Mouse (Mus musculus) embryonic facial prominence, embryonic 11.5 days (tissue): ENCODE data around the gene 1110008L16Rik. TPM values are rescaled to one million over a fixed set of nuclear protein-coding genes. Genes with fewer than 3 reads are reported as not detected.

Source experiments
- ATAC-seq: fragments of 200-750 bp; cut with Nextera tagmentation; replicated peaks from 2 replicates; pipeline ENCODE4 v1.8.0; 2017; ENCODE audit warnings: low read depth; ENCODE audit not compliant: insufficient number of reproducible peaks, low FRiP score, low TSS enrichment
- DNase-seq: peaks from one replicate; pipeline ENCODE4 v3.0.0-alpha.2; 2015; ENCODE audit warnings: low spot score
- H3K27ac ChIP-seq: fragments of 300-500 bp; sonication (generic); replicated peaks from 2 replicates; pipeline ENCODE4 v1.5.1; 2014; ENCODE audit warnings: mild to moderate bottlenecking, low read depth, low read length, control low read depth
- H3K27me3 ChIP-seq: fragments of 300-500 bp; sonication (generic); 2 replicates; pipeline ENCODE4 v1.6.1; 2014; ENCODE audit warnings: mild to moderate bottlenecking, low read length, moderate library complexity, mixed read lengths; ENCODE audit not compliant: control insufficient read depth, insufficient read depth
- H3K36me3 ChIP-seq: fragments of 300-500 bp; sonication (generic); replicated peaks from 2 replicates; pipeline ENCODE4 v1.6.1; 2014; ENCODE audit warnings: low read depth, mild to moderate bottlenecking, low read length, moderate library complexity, mixed read lengths; ENCODE audit not compliant: control insufficient read depth, insufficient read depth
- H3K4me1 ChIP-seq: fragments of 300-500 bp; sonication (generic); 2 replicates; pipeline ENCODE4 v1.6.1; 2014; ENCODE audit warnings: low read length, mixed read lengths; ENCODE audit not compliant: control insufficient read depth, insufficient read depth
- H3K4me2 ChIP-seq: fragments of 300-500 bp; sonication (generic); 2 replicates; pipeline ENCODE4 v1.6.1; 2014; ENCODE audit warnings: low read depth, mild to moderate bottlenecking, control low read depth, low read length, moderate library complexity
- H3K4me3 ChIP-seq: fragments of 300-500 bp; sonication (generic); 2 replicates; pipeline ENCODE4 v1.5.1; 2014; ENCODE audit warnings: low read depth, low read length, control low read depth
- H3K9ac ChIP-seq: fragments of 300-500 bp; sonication (generic); replicated peaks from 2 replicates; pipeline ENCODE4 v1.6.1; 2014; ENCODE audit warnings: mild to moderate bottlenecking, control low read depth, low read length
- H3K9me3 ChIP-seq: fragments of 300-500 bp; sonication (generic); replicated peaks from 2 replicates; pipeline ENCODE4 v1.6.1; 2016; ENCODE audit warnings: mild to moderate bottlenecking, low read length, inconsistent platforms, mixed read lengths; ENCODE audit not compliant: control insufficient read depth
- WGBS: fragments of 180-500 bp; shearing (Covaris S2); extraction: QIAGEN DNeasy Blood & Tissue Kit; methylation state at CpG from one replicate; pipeline ENCODE4 v1.1.7; 2014; 5-methylcytosine and 5-hydroxymethylcytosine counted together
- polyA plus RNA-seq: library from polyadenylated mRNA; unstranded; fragments of >200 nt; fragmentation: Nextera tagmentation; extraction: Ambion mirVana; gene quantifications from 2 replicates; pipeline ENCODE4 v1.2.1, GENCODE M21; 2014

Gene 1110008L16Rik
- polyA plus RNA-seq, 1 experiment from 2014 or later, result 21.6 TPM

DNA sequence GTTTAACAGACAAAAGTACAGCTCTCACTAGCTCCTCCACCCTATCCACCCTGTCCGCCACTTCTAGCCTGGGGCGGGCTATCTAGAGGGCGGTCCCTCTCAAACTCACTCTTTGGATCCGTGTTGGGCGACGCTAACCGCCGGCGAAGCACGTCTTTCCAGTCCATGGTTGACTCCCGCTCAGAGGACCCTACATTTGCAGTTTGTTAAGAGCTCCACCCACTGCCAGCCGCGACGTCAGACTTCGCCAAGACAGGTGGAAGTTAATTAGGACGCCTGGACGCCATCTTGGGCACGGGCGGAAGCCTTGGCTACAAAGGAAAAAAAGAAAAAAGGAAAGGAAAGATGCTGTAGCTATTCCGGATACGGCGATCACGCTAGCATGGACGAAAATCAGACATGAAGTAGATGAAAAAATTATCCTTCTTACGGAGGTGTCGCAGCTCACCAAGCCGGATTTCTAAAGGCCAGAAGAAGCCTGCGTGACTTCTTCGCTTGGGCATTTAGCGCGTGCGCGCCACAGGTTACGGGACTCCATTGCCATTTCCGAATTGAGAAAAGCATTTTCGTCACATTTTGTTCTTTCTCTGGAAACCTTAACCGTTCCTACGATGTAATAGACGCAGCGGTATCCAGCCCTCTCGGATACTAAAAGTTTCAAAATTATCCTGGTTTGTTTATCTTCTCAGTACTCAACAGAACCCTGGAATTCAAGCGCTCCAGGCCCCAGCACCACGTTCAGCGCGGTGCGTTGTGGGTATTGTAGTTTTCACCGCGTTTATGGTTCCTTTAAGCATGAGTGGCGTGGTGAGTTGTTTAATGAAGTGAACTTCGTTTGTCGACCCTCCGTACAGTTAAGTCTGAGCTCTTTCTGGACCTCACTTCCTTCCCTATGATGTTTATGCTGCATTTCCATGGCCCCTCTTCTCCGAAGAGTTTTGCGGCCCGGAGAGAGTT, 3.4 kb downstream of the 1110008L16Rik start, which contains the start of gene Ppp2r3c:
Gene Ppp2r3c, minus strand, starts transcription at position 514 of the 957 bp plus-strand sequence.
- Histone ChIP-seq H3K36me3 (no peaks in the 10 kb centered on the region), H3K9ac (peak within 1 kb of the TSS; percentile 80), H3K4me3 (peak within 1 kb of the TSS; percentile 59), H3K27me3 (no peaks in the 10 kb centered on the region), H3K4me1 (no peaks in the 10 kb centered on the region), H3K4me2 (peak within 1 kb of the TSS; percentile 60), H3K27ac (peak within 1 kb of the TSS; percentile 57), H3K9me3 (no peaks in the 10 kb centered on the region)
- WGBS, result under 1% methylated on average over 55 of the region's 55 CpGs
- peak; percentile 95 for DNase-seq
- peak; percentile 91 for ATAC-seq

- 92% methylated on average over 4 of the region's 4 CpGs for WGBS
- no peak overlapping the region for H3K27ac ChIP-seq
- no peak overlapping the region for H3K9ac ChIP-seq
- H3K4me3 ChIP-seq, result no peak overlapping the region
- ATAC-seq (no peak), DNase-seq (no peak)
- H3K4me1 ChIP-seq, result no peaks in the 10 kb centered on the region
- no peak overlapping the region for H3K4me2 ChIP-seq
- no peaks in the 10 kb centered on the region for H3K9me3 ChIP-seq
- H3K36me3 ChIP-seq, result no peaks in the 10 kb centered on the region
- H3K27me3 ChIP-seq, result no peaks in the 10 kb centered on the region
Observed at GRCm38 (mm10) chr12:55306371-55306770, 7.0 kb downstream of the 1110008L16Rik start.

GRCm38 (mm10) chr12:55307566-55307965, 8.2 kb downstream of the 1110008L16Rik start:
- H3K4me1 ChIP-seq, result no peaks in the 10 kb centered on the region
- no peak overlapping the region for H3K4me3 ChIP-seq
- H3K4me2 ChIP-seq, result no peak overlapping the region
- 85% methylated on average over 6 of the region's 6 CpGs for WGBS
- no peak overlapping the region for H3K9ac ChIP-seq
- no peak overlapping the region for H3K27ac ChIP-seq
- H3K9me3 ChIP-seq, result no peaks in the 10 kb centered on the region
- H3K36me3 ChIP-seq, result no peaks in the 10 kb centered on the region
- DNase-seq, result no peak
- no peaks in the 10 kb centered on the region for H3K27me3 ChIP-seq
- ATAC-seq, result no peak

- H3K4me2 ChIP-seq, result no peak overlapping the region
- DNase-seq (no peak), ATAC-seq (no peak)
- no peaks in the 10 kb centered on the region for H3K27me3 ChIP-seq
- no peaks in the 10 kb centered on the region for H3K9me3 ChIP-seq
- H3K9ac ChIP-seq, result no peak overlapping the region
- WGBS, result 88% methylated on average over 9 of the region's 9 CpGs
- no peak overlapping the region for H3K27ac ChIP-seq
- no peaks in the 10 kb centered on the region for H3K4me1 ChIP-seq
- no peak overlapping the region for H3K4me3 ChIP-seq
- H3K36me3 ChIP-seq, result no peaks in the 10 kb centered on the region
Observed at GRCm38 (mm10) chr12:55308731-55309130, 9.4 kb downstream of the 1110008L16Rik start.

GRCm38 (mm10) chr12:55309501-55309900, 10.1 kb downstream of the 1110008L16Rik start:
- Histone ChIP-seq H3K4me2 (no peak overlapping the region), H3K36me3 (no peaks in the 10 kb centered on the region), H3K4me1 (no peaks in the 10 kb centered on the region), H3K27me3 (no peaks in the 10 kb centered on the region), H3K9me3 (no peaks in the 10 kb centered on the region), H3K9ac (no peak overlapping the region), H3K27ac (no peak overlapping the region), H3K4me3 (no peak overlapping the region)
- 69% methylated on average over 8 of the region's 8 CpGs for WGBS
- ATAC-seq, result no peak
- no peak for DNase-seq

DNA sequence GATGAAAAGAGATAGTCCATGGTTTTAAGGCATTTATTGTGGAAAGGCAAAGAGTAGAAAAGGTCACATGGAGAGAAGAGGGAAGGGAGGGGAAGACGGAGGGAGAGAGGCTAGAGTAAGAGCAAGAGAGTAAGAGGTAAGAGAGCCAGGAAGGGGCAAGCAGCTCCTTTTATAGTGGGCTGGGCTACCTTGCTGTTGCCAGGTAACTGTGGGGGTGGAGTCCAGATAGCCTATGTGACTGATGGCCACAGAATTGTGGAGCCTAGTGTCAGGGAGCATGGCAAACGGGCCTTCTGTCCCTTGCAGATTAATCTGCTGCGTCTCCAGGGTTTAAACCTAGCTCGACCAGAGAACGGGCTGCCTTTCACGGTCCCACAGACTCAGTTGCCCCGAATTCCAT, 12.5 kb downstream of the 1110008L16Rik start:
- Histone ChIP-seq H3K9me3 (no peaks in the 10 kb centered on the region), H3K36me3 (no peaks in the 10 kb centered on the region), H3K4me3 (no peak overlapping the region), H3K27me3 (no peaks in the 10 kb centered on the region), H3K9ac (no peak overlapping the region), H3K27ac (no peak overlapping the region), H3K4me1 (no peaks in the 10 kb centered on the region), H3K4me2 (no peak overlapping the region)
- DNase-seq (no peak), ATAC-seq (no peak)
- whole genome bisulfite sequencing, result 87% methylated on average over 7 of the region's 7 CpGs

- Histone ChIP-seq H3K27me3 (no peaks in the 10 kb centered on the region), H3K36me3 (no peaks in the 10 kb centered on the region), H3K9me3 (no peaks in the 10 kb centered on the region), H3K9ac (no peak overlapping the region), H3K4me3 (no peak overlapping the region), H3K4me2 (no peak overlapping the region), H3K4me1 (no peaks in the 10 kb centered on the region), H3K27ac (no peak overlapping the region)
- WGBS, result 86% methylated on average over 5 of the region's 5 CpGs
- ATAC-seq, result no peak
- no peak for DNase-seq
Observed at GRCm38 (mm10) chr12:55313901-55314300, 14.5 kb downstream of the 1110008L16Rik start.

DNA sequence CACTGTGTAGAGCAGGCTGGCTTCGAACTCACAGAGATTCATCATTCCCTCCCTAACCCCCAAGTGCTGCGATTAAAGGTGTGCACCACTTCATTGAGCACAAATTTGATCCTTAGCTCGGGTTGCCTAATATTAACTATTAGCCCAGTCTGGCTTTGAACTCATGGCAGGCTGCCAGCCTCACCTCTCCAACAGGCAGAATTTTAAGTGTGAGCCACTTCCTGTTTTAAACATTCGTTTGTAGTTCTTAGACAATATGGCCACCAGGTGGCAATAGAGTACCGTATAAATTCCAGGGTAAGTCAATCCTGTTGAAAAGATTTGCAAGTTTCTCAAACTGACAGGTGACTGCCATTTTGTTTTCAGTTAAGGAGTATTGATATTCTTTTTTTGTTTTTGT, 15.8 kb downstream of the 1110008L16Rik start:
- Histone ChIP-seq H3K4me3 (no peak overlapping the region), H3K4me2 (no peak overlapping the region), H3K27me3 (no peaks in the 10 kb centered on the region), H3K4me1 (no peaks in the 10 kb centered on the region), H3K9me3 (no peaks in the 10 kb centered on the region), H3K36me3 (no peaks in the 10 kb centered on the region), H3K9ac (no peak overlapping the region), H3K27ac (no peak overlapping the region)
- peak; percentile 90 for DNase-seq
- 50% methylated on average over 5 of the region's 5 CpGs for WGBS
- no peak for ATAC-seq
